Mouse (Mus musculus) ES-Bruce4 (cell line): ENCODE data around the gene Phc2.

ENCODE experiments used
- CTCF ChIP-seq: IDR thresholded peaks from one replicate; pipeline ENCODE4 v1.8.1; 2011; ENCODE audit warnings: low read depth, low read length
- POLR2A ChIP-seq: IDR thresholded peaks from one replicate; pipeline ENCODE4 v1.8.1; 2011; ENCODE audit warnings: low read length; ENCODE audit not compliant: insufficient read depth

GRCm38 (mm10) chr4:128621109-128621508 lies 33.4 kb upstream of the Phc2 start:
- no peak for TF ChIP-seq CTCF
- no peak for TF ChIP-seq POLR2A
